Mouse (Mus musculus): ENCODE measurements around the gene Etv6.

Gene Etv6

DNA sequence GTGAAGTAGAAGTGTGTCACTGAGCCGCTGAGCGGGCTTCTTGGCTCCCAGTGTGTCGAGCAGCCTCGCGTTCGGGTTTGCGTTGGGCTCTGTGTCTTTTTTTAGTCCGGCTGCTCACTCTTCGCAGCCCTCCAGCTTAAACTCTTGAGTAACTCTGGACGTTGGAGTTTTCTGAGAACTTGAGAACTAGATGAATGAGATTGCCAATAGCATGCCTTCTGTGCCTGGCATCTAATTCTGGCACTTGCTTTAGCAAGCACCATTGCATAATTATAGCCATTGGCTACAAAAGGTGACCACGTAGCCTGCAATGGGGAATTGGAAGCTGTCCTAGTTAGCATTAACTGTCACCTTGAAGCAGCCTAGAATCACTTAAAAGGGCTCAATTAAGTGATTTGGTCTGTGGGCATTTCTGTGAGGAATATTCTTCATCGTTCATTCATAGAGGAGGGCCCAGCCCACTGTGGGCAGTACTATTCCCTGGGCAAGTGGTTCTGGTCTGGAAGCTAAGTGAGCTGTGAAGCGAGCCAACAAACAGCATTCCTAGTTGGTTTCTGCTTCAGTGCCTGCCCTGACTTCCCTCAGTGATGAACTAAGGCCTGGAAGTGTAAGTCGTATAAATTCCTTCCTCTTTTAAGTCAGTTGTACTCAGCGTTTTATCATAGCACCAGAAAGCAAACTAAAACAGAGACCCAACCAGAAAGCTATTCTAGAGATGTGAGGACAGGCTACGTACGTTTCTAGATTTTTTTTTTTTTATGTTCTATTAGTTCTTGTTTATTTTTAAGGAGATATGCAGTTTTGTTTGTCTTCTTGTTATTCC is 136.6 kb downstream of the Etv6 start:
- no peak for DNase-seq (ENCODE audit: low spot score)

DNA sequence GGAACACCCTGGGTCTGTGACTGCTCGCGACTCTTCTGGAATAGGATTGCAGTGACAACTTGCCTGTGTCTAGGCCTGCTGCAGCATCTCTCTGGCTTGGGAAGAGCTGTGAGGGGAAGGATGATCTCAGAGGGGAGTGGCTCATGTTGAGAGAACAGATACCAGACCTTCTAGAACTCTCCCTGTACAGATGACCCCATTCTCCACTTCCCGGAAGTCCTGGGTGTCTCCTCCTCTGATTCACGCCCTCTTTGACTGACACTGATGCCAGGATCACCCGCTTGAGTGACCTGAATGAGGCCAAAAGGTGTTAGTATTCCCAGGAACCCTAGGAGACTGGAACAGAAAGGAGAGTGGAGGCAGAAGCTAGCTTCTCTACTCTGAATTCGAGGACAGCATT is 137.9 kb downstream of the Etv6 start:
- no peak for DNase-seq (ENCODE audit: low spot score)

DNA sequence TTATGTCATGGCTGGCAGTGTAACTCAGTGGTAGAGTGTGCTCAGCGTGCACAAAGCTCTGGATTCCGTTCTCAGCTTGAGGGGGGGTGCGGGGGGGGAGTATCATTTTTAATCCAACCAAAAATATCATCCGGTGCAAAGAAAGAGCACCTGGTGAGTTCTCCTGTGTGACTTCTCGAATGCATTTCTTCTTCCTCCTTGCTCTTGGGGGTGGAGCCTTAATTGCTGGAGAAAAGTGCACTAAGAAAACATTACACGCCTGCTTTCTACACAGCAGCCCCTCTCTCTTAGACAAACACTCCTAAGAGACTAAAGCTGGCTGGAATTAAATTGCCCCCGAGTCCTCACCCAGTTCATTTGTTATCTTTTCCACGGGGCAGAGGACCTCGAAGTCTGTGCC is 139.6 kb downstream of the Etv6 start:
- no peak for DNase-seq (ENCODE audit: low spot score)

DNA sequence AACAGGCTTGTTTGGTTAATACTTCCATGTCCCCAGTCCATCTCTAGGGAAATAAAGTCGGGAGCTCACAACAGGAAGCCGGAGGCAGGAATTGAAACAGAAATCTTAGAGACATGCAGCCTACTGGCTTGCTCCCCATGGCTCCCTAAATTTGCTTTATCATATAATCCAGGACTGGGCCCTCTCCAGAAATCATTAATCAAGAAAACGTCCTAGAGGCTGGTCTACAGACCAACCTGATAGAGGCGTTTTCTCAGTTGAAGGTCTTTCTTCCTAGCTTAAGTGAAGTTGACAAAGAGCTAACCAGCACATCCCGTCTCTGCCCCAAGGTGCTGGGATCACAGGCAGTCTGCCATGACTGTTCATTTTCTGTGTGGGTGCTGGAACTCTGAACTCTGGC is 141.7 kb downstream of the Etv6 start:
- no peak for DNase-seq (ENCODE audit: low spot score)

DNA sequence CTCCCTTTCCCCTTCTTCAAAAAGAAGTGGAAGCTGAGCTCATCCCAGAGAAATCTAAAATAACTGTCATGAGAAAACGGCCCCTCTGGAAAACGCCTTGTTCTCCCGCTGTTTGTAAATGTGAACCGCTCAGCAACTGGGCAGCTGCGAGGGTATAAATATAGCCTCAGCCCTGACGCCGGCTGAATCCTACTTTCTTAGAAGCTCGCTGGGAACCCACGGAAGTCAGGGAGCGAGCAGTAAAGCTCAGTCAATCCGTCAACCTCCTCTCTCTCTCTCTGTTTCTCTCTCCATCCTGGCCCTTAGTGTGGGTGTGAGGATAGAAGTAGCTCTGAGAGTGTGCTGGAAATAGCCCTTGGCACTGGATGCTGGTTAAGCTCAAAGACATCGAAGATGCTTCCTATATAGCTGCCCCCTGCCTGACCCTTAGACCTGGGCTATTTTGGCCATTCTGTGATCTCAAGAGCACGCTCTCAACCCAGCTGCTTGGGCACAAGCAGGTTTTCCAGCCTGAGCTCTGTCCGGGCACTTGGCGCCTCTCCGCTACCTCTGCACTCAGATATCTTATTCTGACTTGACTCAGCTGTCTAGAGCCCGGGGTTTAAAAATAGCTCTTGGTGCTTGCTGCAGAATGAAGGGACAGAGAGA is 146.9 kb downstream of the Etv6 start:
- no peak for DNase-seq (ENCODE audit: low spot score)

GRCm38 (mm10) chr6:134183592-134184342 is 148.3 kb downstream of the Etv6 start:
- DNase-seq (ENCODE audit: low spot score), result no peak

DNA sequence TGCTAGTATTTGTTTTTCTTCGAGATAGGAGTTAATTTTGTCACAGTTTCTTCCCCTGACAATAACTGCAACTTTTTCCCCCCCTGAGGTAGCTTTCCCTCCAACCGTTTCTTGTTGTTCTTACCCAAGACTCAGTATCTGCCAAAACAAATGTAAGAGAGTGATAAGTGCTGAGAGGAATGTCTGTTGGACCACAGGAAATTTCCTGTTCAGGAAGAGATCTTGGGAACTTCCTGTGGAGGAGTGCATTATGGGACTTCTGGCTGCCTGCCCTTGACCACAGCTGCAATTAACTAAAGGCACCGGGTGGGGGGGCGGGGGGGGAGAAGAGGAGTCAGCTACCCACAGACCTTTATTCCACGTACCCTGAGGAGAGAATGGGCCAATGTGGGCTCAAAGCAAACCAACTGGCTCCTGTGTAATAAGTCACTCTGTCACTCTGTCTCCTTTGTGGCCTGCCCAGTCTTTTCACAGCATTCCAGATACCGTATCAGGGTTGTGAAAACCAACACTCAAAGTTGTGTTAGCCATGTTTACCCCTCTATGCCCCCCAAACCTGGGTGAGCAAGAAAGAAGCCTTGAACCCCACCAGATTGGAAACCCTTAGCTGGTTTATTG is 150.9 kb downstream of the Etv6 start:
- DNase-seq (ENCODE audit: low spot score), result peak; percentile 63

GRCm38 (mm10) chr6:134188719-134189118 is 153.2 kb downstream of the Etv6 start:
- DNase-seq (ENCODE audit: low spot score), result no peak

DNA sequence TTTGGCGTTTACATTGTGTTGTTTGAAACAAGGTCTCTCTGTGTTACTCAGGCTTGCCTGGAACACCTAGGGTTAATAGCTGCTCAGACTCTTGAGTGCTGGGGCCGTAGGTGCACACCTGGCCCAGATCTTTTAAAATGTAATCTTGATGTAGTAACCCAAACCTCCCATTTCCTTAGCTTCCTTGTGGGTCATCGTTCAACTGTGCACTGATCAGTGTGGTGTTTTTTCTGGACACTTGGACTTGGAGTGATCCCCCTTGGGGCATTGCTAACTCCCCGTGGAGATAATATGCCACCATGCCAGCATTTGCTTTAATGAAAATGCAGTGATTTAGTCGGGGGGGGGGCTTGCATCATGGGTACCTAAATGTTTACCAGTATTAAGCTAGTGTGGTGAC is 153.7 kb downstream of the Etv6 start:
- DNase-seq (ENCODE audit: low spot score), result no peak

GRCm38 (mm10) chr6:134189575-134190132 is 154.2 kb downstream of the Etv6 start:
- DNase-seq (ENCODE audit: low spot score), result peak; percentile 73

- DNase-seq (ENCODE audit: low spot score), result no peak
Measured at GRCm38 (mm10) chr6:134190597-134191278, 155.2 kb downstream of the Etv6 start.

- no peak for DNase-seq (ENCODE audit: low spot score)
Measured at GRCm38 (mm10) chr6:134192710-134193109, 157.2 kb downstream of the Etv6 start.

- no peak for DNase-seq (ENCODE audit: low spot score)
Measured at GRCm38 (mm10) chr6:134199895-134200294, 164.4 kb downstream of the Etv6 start.

- DNase-seq (ENCODE audit: low spot score), result no peak
Measured at GRCm38 (mm10) chr6:134200577-134200976, 165.1 kb downstream of the Etv6 start.

DNA sequence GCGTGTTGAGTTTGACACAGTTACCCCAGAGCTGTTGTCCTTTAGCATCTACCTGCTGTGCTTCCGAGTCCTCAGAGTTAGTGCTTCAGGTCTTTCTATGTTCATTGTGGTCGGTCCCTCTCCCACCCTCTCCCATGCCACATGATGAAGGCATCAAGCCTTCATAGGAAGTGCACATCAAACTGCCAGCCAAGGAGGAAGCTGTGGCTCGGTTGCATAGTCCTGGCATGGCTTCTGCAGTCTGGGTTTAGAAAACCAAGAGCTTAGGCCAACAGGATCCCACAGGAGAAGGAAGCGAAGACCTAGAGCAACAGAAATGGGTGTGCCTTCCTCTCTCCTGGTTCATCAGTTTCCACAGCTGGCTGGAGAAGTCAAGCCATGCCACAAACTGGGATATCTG is 166.7 kb downstream of the Etv6 start:
- DNase-seq (ENCODE audit: low spot score), result no peak

DNA sequence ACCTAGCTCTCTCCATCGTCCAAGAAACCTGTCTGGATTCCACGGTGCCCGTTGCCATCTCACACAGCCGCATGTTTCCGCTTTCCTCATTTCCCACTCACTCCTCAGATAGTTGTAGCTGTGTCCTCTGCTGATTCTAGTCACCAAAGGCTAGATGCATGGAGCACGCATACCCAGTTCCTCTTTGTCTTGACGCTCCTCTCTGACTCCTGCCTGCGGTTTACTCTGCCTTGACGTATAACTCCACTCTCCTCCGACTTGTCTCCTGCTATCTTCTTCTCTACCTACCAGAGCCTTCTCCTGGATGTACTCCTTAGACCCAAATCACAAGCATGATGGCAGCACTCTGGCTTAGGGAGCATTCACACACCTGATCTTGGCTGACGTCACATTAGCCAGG is 169.7 kb downstream of the Etv6 start:
- DNase-seq (ENCODE audit: low spot score), result no peak

DNA sequence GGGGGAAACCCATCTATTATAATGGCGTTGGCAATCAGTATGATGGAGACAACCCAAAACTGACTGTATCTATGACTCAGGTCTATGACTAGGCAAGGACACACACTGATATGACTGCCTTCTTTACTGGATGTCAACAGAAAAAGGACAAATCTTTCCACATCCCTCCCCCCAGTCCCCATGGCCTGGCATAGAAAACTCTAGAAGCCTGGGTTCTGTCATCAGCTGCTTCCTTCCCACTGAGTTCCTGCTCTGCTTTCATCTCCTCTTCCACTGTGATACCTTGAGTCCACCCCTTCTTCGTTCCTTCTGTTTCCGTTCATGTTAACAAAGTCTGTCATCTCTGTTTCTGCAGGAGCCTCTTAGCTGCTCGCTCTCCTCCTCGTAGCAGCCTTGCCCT is 170.2 kb downstream of the Etv6 start:
- DNase-seq (ENCODE audit: low spot score), result no peak

- no peak for DNase-seq (ENCODE audit: low spot score)
Measured at GRCm38 (mm10) chr6:134206251-134206650, 170.8 kb downstream of the Etv6 start.

DNA sequence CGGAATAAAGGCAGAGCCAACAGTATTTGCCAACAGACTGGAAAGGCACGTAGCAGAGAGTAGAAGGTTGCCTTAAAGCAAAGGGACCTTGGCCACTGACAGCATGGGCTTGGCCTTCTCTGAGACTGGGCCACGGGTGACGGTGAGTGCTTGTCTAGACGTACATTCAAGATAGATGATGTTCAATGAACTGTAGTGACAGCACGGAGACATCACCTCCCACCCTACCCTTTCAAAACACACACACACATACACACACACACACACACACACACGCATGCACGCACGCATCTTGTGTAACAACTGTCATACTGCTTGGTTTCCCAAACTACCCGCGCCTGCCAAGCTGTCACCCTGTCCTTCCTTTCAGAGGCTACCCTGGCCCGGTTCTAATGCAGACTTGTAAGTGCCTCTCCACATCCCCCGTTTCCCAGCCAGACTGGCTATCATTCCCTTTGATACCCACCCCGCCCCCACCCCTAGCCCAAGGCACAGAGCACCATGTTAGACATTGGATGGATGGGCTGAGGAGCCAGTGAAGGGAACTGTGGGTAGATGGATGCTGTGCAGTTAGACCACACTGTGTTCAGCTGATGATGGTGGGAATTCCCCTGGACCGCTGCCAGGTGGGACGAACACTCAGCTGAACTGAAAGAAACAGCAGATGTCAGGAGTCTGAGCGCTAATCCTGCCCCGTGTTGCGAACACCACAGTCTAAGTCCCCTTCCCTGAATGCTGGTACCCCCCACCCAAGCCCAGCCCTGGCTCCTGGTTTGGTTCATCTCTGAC is 172.1 kb downstream of the Etv6 start:
- peak; percentile 80 for DNase-seq (ENCODE audit: low spot score)

DNA sequence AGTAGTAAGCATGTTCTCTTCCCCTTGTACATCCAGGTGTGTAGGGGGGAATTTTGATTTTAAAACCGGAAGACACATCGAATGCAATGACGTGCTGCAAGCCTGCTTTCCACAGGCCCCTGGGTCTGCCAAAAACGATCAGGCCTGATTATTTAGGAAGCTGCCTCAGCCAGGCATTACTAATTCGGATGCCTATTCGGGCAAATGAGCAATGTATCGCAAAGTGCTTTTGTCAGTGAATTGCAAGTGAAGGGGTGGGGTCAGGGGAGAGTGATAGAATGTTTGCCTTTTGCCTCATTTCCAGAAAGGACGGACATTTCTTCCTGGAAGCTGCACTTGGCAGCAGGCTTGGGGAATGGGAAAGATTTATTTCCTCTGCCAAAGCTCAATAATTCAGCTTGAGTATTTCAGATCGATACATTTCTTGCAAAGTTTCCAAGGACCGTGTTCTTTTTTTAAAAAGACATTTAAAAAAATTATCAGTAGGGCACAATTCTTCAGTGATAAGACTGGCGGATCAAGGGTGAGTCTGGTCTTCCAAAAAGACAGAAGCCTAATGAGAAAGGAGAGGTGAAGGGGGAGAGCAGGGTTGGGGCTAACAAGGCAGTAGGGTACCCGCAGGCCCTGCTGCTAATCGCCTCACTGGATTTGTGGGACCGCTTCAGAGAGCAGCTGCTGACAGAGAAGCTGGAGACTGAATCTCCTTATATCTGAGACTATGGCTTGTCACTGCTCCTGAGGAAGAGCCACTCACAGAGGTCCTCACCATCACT is 172.9 kb downstream of the Etv6 start:
- no peak for DNase-seq (ENCODE audit: low spot score)
